Mouse (Mus musculus) kidney, embryonic 15.5 days (tissue): ENCODE measurements around the gene Sstr5. TPM values are rescaled to one million over a fixed set of nuclear protein-coding genes. Genes with fewer than 3 reads are reported as not detected.

Source experiments
- ATAC-seq: fragments of 200-750 bp; cut with Nextera tagmentation; replicated peaks from 2 replicates; pipeline ENCODE4 v1.8.0; 2017; ENCODE audit warnings: moderate TSS enrichment; ENCODE audit not compliant: low FRiP score
- H3K27ac ChIP-seq: fragments of 300-500 bp; sonication (generic); 2 replicates; pipeline ENCODE4 v1.5.1; 2015; ENCODE audit warnings: mild to moderate bottlenecking, inconsistent platforms
- H3K27me3 ChIP-seq: fragments of 300-500 bp; sonication (generic); 2 replicates; pipeline ENCODE4 v1.6.1; 2015; ENCODE audit warnings: inconsistent platforms
- H3K36me3 ChIP-seq: fragments of 300-500 bp; sonication (generic); 2 replicates; pipeline ENCODE4 v1.6.1; 2015; ENCODE audit warnings: inconsistent platforms
- H3K4me1 ChIP-seq: fragments of 300-500 bp; sonication (generic); 2 replicates; pipeline ENCODE4 v1.6.1; 2015; ENCODE audit warnings: inconsistent platforms
- H3K4me2 ChIP-seq: fragments of 300-500 bp; sonication (generic); 2 replicates; pipeline ENCODE4 v1.6.1; 2015; ENCODE audit warnings: moderate library complexity, mild to moderate bottlenecking, inconsistent platforms
- H3K4me3 ChIP-seq: fragments of 300-500 bp; sonication (generic); replicated peaks from 2 replicates; pipeline ENCODE4 v1.5.1; 2015; ENCODE audit warnings: mild to moderate bottlenecking, inconsistent platforms
- H3K9ac ChIP-seq: fragments of 300-500 bp; sonication (generic); 2 replicates; pipeline ENCODE4 v1.6.1; 2015; ENCODE audit warnings: mild to moderate bottlenecking, inconsistent platforms
- H3K9me3 ChIP-seq: fragments of 300-500 bp; sonication (generic); replicated peaks from 2 replicates; pipeline ENCODE4 v1.6.1; 2016; ENCODE audit warnings: inconsistent platforms
- WGBS: fragments of 180-500 bp; shearing (Covaris S2); methylation state at CpG from one replicate; pipeline ENCODE4 v1.1.7; 2015; ENCODE audit warnings: mixed read lengths; 5-methylcytosine and 5-hydroxymethylcytosine counted together
- polyA plus RNA-seq: library from polyadenylated mRNA; unstranded; fragments of >200 nt; fragmentation: Nextera tagmentation; extraction: Ambion mirVana; gene quantifications from 2 replicates; pipeline ENCODE4 v1.2.1, GENCODE M21; 2015

Gene Sstr5
- polyA plus RNA-seq, 1 experiment from 2014 or later, result not detected

DNA sequence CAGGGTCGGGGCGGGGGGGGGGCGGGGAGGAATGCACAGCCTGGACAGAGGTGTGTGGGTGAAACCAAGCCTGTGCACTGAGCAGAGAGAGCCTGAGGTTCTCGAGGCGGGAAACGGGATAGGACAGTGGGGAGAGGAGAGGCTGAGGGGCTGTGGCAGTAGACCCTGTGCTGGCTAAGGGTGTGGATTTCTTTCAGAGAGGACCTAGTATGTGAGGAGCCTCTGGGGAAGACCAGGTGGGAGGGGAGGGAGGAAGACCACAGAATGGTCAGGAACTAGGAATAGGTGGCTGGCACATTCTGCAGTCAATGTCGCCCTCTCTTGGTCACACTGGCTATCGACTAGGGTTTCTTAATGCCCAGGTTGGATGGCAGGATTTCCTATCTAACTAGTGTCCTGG, 27.3 kb downstream of the Sstr5 start:
- peak; percentile 31; the same call in 1 of the 2 replicates for ATAC-seq
- no peak overlapping the region for H3K4me2 ChIP-seq
- H3K27ac ChIP-seq, result no peak overlapping the region

DNA sequence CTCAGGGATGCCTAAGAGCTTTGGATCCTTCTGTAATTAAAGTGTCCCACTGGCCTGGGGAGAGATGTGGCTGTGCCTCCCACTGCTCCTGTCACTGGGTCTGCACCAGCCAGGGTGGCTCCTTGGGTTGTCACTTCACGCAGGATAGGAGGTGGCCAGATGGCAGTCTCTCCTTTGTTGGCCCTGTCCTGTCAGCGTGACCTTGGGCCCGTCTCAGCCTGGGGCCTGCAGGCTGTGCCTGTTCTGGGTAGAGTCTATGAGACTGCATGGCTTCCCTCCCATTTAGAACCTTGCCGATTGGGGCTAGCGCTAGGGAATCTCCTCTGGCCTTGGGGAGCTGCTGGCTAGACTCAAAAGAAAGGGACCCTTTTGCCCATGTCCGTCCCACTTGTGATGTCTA, 28.8 kb downstream of the Sstr5 start:
- ATAC-seq, result no peak
- H3K4me1 ChIP-seq, result peaks cover 17% of the 10 kb centered on the region
- no peak overlapping the region for H3K4me3 ChIP-seq
- H3K9ac ChIP-seq, result no peak overlapping the region
- H3K27ac ChIP-seq, result no peak overlapping the region
- H3K9me3 ChIP-seq, result no peaks in the 10 kb centered on the region
- peaks cover 14% of the 10 kb centered on the region for H3K27me3 ChIP-seq
- WGBS, result 70% methylated on average over 6 of the region's 6 CpGs
- no peak overlapping the region for H3K4me2 ChIP-seq
- H3K36me3 ChIP-seq, result no peaks in the 10 kb centered on the region

More for the DNA sequence above, 27.3 kb downstream of the Sstr5 start:
- Histone ChIP-seq H3K36me3 (no peaks in the 10 kb centered on the region), H3K4me1 (peaks cover 20% of the 10 kb centered on the region), H3K9me3 (no peaks in the 10 kb centered on the region), H3K27me3 (peaks cover 21% of the 10 kb centered on the region), H3K4me3 (no peak overlapping the region), H3K9ac (no peak overlapping the region)
- 35% methylated on average over 8 of the region's 8 CpGs for WGBS

DNA sequence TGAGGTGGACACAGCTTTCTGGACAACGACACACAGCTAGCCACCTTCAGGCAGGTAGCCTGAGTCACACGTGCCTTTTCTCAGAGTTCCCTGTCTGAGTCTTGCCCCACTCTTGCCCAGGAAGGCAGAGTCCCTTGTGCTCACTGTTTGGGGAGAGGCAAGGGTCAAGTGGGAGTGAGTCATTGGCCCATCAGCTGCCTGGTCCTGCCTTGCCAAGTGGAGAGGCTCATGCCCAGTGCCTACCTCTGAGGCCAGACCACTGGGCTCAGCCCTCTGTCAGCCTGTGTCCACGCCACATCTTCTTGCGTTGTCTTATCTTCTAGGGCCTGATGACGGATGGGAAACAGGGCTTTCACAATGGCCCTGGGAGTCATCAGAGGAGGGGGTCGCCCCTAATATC, 29.3 kb downstream of the Sstr5 start:
- 71% methylated on average over 6 of the region's 6 CpGs for WGBS

DNA sequence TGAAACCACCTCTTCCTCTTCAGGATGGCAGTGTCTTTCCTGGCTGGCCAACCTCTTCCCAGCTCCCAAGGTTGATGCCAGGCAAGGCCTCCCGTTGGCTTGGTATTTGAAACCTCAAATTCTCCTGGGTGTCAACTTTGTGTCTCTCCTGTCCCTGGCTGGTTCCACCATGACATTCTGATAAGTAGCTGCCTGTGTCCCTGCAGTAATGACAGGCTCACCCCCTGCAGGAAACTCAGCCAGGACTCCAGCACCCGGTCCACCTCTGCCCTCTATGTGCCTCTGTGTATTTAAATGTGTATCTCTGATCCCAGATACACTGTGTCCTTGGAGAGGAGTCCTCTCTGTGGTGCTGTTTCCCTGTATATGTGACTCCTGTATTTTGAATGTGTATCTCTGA, 30.8 kb downstream of the Sstr5 start:
- no peak overlapping the region for H3K4me2 ChIP-seq
- H3K9me3 ChIP-seq, result no peaks in the 10 kb centered on the region
- WGBS, result 84% methylated on average over 2 of the region's 2 CpGs
- no peak overlapping the region for H3K27ac ChIP-seq
- H3K9ac ChIP-seq, result no peak overlapping the region
- no peaks in the 10 kb centered on the region for H3K36me3 ChIP-seq
- H3K4me1 ChIP-seq, result peaks cover 21% of the 10 kb centered on the region
- H3K4me3 ChIP-seq, result no peak overlapping the region
- no peaks in the 10 kb centered on the region for H3K27me3 ChIP-seq
- ATAC-seq, result no peak

More for the DNA sequence above, 29.3 kb downstream of the Sstr5 start:
- Histone ChIP-seq H3K4me1 (peaks cover 22% of the 10 kb centered on the region), H3K4me3 (no peak overlapping the region), H3K9me3 (no peaks in the 10 kb centered on the region), H3K27me3 (peaks cover 10% of the 10 kb centered on the region), H3K9ac (no peak overlapping the region), H3K27ac (no peak overlapping the region), H3K36me3 (no peaks in the 10 kb centered on the region), H3K4me2 (no peak overlapping the region)
- ATAC-seq, result no peak

DNA sequence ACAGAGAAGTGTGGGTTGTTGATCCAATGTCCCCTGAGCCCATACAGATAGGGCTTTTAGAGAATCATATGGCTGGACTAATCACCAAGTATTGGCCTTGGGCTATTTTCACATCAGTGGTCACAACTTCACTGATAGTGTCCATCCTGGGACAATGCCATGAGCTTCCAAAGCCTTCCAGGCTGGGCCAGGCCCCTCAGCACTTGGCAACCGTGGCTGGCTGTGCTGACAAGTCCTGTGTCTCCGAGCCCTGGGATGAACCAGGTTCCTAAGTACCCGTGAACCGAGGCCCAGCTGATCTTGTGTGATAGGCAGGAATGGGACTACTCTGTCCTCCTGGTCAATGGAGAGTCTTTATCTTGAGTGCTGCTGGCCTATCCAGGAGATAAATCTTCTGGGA, 33.0 kb downstream of the Sstr5 start:
- Histone ChIP-seq H3K9me3 (no peaks in the 10 kb centered on the region), H3K9ac (no peak overlapping the region), H3K27ac (no peak overlapping the region), H3K4me1 (peaks cover 18% of the 10 kb centered on the region; the same call in 1 of the 2 replicates), H3K36me3 (no peaks in the 10 kb centered on the region), H3K4me2 (no peak overlapping the region), H3K27me3 (no peaks in the 10 kb centered on the region), H3K4me3 (no peak overlapping the region)
- WGBS, result 76% methylated on average over 4 of the region's 4 CpGs
- ATAC-seq, result no peak

DNA sequence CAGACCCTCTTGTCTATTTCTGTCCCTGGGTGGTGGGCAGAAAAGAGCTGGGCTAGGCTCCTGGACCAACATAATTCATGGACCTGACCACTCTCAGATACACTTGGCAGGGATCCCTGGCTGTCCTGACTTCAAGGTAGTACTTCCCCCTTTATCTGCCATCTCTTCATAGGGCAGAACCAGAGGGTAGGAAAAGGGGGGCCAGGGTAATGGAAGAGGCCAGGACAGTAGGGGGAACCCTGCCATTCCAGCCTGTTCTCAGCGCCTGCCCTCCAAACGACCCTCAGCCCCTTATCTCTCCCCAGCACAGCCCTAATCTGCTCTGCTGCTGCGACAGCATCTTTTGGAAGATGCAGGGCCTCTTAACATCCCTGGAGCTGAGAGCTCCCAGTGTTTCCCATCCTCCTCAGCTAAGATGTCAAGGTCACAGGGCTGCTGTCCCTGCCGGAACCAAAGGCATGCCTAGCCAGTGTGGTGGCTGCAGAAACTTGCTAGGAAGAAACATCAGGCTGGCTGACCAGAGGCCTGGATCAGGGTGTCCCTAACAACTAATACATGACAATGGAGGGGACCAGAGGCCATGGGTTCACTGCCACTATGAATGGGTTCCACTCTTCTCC, 33.7 kb downstream of the Sstr5 start:
- WGBS, result 51% methylated on average over 4 of the region's 4 CpGs
- Histone ChIP-seq H3K9me3 (no peaks in the 10 kb centered on the region), H3K4me3 (no peak overlapping the region), H3K27me3 (no peaks in the 10 kb centered on the region), H3K36me3 (no peaks in the 10 kb centered on the region), H3K27ac (peak overlapping the region; percentile 57; the same call in 1 of the 2 replicates), H3K9ac (no peak overlapping the region), H3K4me2 (no peak overlapping the region), H3K4me1 (peaks cover 18% of the 10 kb centered on the region; the same call in 1 of the 2 replicates)
- no peak for ATAC-seq

DNA sequence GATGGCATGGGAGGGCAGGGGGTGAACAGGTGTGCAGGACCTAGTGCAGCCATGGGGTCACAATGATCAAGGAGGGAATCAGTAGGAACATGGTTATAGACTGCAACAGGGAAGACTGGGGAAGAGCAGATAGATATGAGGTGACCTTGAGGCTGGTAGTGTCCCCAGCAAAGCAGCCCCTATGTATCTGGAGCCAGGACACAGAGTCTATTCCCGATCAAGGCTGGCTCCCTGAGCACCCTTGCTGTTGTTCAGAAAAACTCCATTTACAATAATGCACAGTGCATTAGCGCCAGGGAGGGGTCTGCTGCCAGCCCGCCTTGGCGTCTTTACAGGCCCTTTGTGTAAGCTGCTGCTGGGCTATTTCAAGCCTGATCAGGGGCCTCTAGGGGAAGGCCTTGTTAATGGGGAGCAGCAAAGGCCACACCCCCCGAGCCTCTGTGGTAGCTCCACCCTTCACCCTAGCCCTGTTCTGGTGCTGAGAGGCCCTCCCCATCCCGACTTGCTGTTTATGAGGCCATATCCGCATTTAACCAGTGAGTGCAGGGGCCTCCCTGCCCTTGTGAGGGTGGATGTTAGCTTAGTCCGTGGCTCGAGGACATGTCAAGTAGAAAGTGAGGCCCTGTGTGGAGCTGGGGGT, 34.7 kb downstream of the Sstr5 start:
- Histone ChIP-seq H3K4me3 (no peak overlapping the region), H3K9me3 (no peaks in the 10 kb centered on the region), H3K4me1 (peaks cover 18% of the 10 kb centered on the region; the same call in 1 of the 2 replicates), H3K36me3 (no peaks in the 10 kb centered on the region), H3K9ac (no peak overlapping the region), H3K27me3 (no peaks in the 10 kb centered on the region), H3K4me2 (no peak overlapping the region), H3K27ac (peak overlapping the region; percentile 57)
- WGBS, result 15% methylated on average over 9 of the region's 9 CpGs
- ATAC-seq, result no peak; the same call in 1 of the 2 replicates

DNA sequence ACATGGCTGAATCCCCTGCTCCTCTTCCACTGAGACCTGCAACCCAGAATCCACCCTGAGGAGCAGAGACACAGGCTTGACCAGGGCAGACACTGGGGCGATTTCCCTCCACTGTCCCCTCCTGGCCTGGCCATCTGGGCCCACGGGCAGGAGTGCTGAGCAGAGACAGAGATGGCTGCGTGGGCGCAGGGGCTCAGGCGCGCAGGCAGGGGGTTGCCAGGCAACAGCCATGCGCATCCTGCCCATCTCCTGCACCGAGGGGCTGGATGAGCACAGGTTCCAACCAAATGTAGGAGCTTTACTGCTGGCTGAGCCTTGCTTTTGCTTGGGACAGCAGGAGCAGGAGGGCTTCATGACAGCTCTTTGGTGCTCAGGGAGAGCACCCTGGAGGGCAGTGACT, 40.5 kb downstream of the Sstr5 start:
- H3K27me3 ChIP-seq, result no peaks in the 10 kb centered on the region
- ATAC-seq, result no peak
- no peak overlapping the region for H3K9ac ChIP-seq
- no peak overlapping the region for H3K4me3 ChIP-seq
- H3K4me1 ChIP-seq, result no peaks in the 10 kb centered on the region
- H3K36me3 ChIP-seq, result no peaks in the 10 kb centered on the region
- no peak overlapping the region for H3K27ac ChIP-seq
- WGBS, result 40% methylated on average over 8 of the region's 8 CpGs
- H3K4me2 ChIP-seq, result no peak overlapping the region
- H3K9me3 ChIP-seq, result no peaks in the 10 kb centered on the region

DNA sequence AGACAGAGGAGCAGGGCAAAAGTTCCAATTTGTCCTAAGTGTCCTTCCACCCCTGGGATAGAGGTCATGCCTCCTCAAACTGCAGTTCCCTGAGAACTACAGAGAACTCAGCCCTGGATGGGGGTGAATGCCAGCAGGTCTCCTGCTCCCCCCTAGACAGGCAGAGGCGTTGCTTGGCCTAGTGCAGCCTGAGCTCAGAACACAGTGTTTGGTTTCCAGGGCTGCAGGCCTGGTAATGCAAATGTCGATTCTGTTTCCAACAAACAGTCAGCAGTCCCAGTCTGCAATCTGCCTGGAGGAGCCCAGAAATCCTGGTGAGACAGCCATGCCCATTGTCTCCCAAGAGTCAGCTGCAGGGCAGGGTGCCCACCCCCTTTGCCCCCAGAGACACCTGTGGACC, 42.8 kb downstream of the Sstr5 start, which contains the start of gene Tekt4:
Gene Tekt4, plus strand, starts transcription at position 344 of the 400 bp plus-strand sequence.
- H3K4me3 ChIP-seq, result no peak within 1 kb of the TSS
- no peaks in the 10 kb centered on the region for H3K4me1 ChIP-seq
- H3K27ac ChIP-seq, result no peak within 1 kb of the TSS
- no peak for ATAC-seq
- no peaks in the 10 kb centered on the region for H3K36me3 ChIP-seq
- H3K27me3 ChIP-seq, result no peaks in the 10 kb centered on the region
- H3K9ac ChIP-seq, result no peak within 1 kb of the TSS
- no peaks in the 10 kb centered on the region for H3K9me3 ChIP-seq
- H3K4me2 ChIP-seq, result no peak within 1 kb of the TSS
- WGBS, result 46% methylated on average over 2 of the region's 2 CpGs

DNA sequence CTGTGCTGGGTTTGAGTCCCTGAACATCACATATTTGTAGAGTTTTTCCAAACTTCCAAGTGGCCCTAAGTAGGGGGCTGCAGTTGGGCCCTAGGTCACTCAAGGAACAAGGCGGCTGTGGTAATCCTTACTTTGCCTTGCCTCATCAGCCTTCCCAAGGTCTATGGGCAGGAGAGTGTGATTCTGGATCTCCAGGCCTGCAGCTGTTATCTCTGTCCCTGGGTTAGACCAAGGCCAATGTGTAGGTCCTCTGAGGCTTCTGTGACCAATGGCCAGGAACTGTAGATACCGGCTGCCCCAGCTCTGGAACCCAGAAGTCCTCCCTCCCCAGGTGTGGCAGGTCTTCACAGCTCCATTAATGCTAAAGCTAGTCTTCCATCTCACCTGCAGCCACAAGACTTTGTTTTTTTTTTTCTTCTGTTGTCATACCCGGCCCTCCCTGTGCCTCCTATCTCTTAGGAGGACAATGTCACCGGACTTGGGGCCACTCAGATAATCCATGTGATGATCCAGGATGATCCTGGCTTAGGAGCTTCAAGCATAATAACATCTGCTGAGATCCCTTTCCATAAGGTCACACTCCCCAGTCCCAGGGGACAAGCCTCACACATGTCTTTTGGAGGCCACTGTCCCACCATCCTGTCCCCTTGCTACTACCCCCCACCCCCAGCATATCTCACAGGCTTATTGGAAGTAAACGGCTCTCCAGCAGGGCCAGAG, 44.7 kb downstream of the Sstr5 start:
- no peaks in the 10 kb centered on the region for H3K9me3 ChIP-seq
- ATAC-seq, result no peak
- no peaks in the 10 kb centered on the region for H3K36me3 ChIP-seq
- no peak overlapping the region for H3K4me2 ChIP-seq
- H3K27ac ChIP-seq, result no peak overlapping the region
- peaks cover 4% of the 10 kb centered on the region; the same call in 1 of the 2 replicates for H3K27me3 ChIP-seq
- no peak overlapping the region for H3K4me3 ChIP-seq
- H3K9ac ChIP-seq, result no peak overlapping the region
- peaks cover 9% of the 10 kb centered on the region for H3K4me1 ChIP-seq
- 77% methylated on average over 5 of the region's 5 CpGs for WGBS

DNA sequence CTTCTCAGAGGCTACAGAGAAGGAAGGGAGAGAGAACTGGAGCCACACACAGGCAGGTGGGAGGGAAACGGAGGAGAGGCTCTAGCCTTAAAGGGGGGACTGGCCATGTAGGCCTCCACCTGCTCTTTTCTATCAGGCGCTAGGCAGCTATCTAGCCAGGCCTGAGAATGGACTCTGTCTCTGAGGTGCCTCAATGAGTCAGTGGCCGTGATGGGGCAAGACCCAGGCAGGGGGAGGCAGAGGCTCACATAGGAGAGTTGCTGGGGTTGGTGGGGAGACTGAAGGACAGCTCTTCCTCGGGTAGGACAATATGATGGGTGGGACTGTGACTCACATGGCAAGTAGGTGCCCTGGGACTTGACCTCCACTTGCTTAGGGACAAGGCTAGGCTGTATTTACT, 46.8 kb downstream of the Sstr5 start:
- Histone ChIP-seq H3K9me3 (no peaks in the 10 kb centered on the region), H3K4me3 (no peak overlapping the region), H3K9ac (no peak overlapping the region), H3K4me2 (no peak overlapping the region), H3K27me3 (peaks cover 8% of the 10 kb centered on the region; the same call in 1 of the 2 replicates), H3K27ac (no peak overlapping the region), H3K4me1 (peaks cover 9% of the 10 kb centered on the region), H3K36me3 (no peaks in the 10 kb centered on the region)
- no peak for ATAC-seq
- WGBS, result 58% methylated on average over 4 of the region's 4 CpGs

DNA sequence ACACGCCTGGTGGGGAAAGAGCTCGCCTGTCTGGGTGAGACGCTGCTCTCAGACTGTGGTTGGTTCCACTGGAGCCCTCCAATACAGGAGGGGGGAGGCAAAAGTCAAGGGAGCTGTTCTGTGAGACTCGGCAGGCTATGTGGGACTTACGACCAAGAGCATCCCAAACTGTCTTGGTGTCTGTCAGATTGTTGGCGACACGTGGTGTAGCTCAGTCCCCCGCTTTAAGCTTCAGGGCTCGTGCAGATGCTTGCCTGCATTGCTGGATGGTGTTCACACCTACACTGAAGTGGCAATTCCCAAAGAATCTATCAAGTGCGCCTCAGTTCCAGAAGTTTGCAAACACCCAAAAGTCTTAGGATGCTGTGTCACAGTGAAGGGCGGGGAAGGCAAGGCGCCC, 49.2 kb downstream of the Sstr5 start:
- no peaks in the 10 kb centered on the region for H3K36me3 ChIP-seq
- 76% methylated on average over 12 of the region's 12 CpGs for WGBS
- H3K27me3 ChIP-seq, result peaks cover 8% of the 10 kb centered on the region; the same call in 1 of the 2 replicates
- no peak overlapping the region for H3K27ac ChIP-seq
- no peak overlapping the region for H3K4me2 ChIP-seq
- H3K4me3 ChIP-seq, result no peak overlapping the region
- H3K9ac ChIP-seq, result no peak overlapping the region
- no peaks in the 10 kb centered on the region for H3K9me3 ChIP-seq
- no peak for ATAC-seq
- H3K4me1 ChIP-seq, result peaks cover 9% of the 10 kb centered on the region
